Mouse (Mus musculus): ENCODE measurements around the gene Zfp341.

- no peak for TF ChIP-seq POLR2A (IDR thresholded peaks at IDR 0.05; ENCODE audit: low read depth, low read length)
- TF ChIP-seq CTCF (IDR thresholded peaks at IDR 0.05; ENCODE audit: extremely low read depth, insufficient read length, insufficient replicate concordance, low read depth, low read length): no peak
Measured at GRCm38 (mm10) chr2:154563612-154564170, 49.4 kb upstream of the Zfp341 start.
